13 mouse cellular contexts compared by ENCODE assay signal in the genomic region with DNA sequence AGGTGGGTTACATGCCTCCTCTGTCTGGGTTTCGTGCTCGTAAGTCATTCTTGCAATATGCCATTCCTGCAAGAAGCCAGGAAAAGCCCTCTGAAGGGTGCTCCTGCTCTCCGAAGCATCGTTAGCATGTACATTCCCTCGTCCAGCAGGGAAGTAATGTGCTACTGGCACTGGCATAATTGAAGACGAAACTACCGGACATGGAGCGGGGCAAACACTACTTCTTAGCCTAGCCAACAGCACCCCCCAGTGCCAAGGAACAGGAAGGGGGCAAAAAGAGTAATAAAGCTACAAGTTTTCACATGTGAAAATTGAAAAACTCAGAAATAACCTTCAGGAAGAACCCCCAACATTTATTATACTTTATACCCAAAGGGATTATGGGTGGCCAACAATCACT.
DNase-seq lines count a peak whose midpoint lies in the region; ATAC-seq and TF ChIP-seq lines count a peak whose summit lies in the region.
"Had no signal": no experiment of that assay in that cellular context is flagged by ENCODE, and none has a peak within 500 bp of the region (broad histone marks: within the 10 kb centered on the region; RNA-seq: fewer than 3 reads in every experiment).

No protein-coding gene starts in this region.

- no peaks in the 10 kb centered on the region for H3K27me3 ChIP-seq in hindbrain, embryonic 14.5 days (ENCODE audit: control insufficient read depth, insufficient read depth, low read length)
- H3K27me3 ChIP-seq in hindbrain, embryonic 13.5 days, result no peaks in the 10 kb centered on the region
- H3K27me3 ChIP-seq in lung, postnatal 0 days (replicated peaks; ENCODE audit: insufficient read depth, low read length), result no peaks in the 10 kb centered on the region; the same call in 1 of the 2 replicates
- no peaks in the 10 kb centered on the region for H3K27me3 ChIP-seq in Patski

- no peak overlapping the region for H3K27ac ChIP-seq in hindbrain, embryonic 14.5 days
- no peak overlapping the region for H3K27ac ChIP-seq in hindbrain, embryonic 13.5 days
- no peak overlapping the region for H3K27ac ChIP-seq in lung, postnatal 0 days (ENCODE audit: low read length)
- H3K27ac ChIP-seq: midbrain, embryonic 10.5 days had no signal

- CTCF ChIA-PET in Patski (lab: Charles Lee), result no interaction called here

- H3K4me1 ChIP-seq in hindbrain, embryonic 14.5 days (replicated peaks; ENCODE audit: control insufficient read depth, insufficient read depth, low read length), result no peaks in the 10 kb centered on the region
- H3K4me1 ChIP-seq in hindbrain, embryonic 13.5 days (replicated peaks), result 0 out of 2 replicates have a peak, but pooled peaks cover under 1% of the 10 kb centered on the region
- no peaks in the 10 kb centered on the region for H3K4me1 ChIP-seq in lung, postnatal 0 days (ENCODE audit: insufficient read depth, low read depth, low read length)
- H3K4me1 ChIP-seq: midbrain, embryonic 10.5 days had no signal

- no peak overlapping the region for H3K9ac ChIP-seq in hindbrain, embryonic 14.5 days
- no peak overlapping the region for H3K9ac ChIP-seq in hindbrain, embryonic 13.5 days
- no peak overlapping the region for H3K9ac ChIP-seq in lung, postnatal 0 days (replicated peaks; ENCODE audit: low read depth)

- H3K4me2 ChIP-seq in hindbrain, embryonic 14.5 days (replicated peaks), result no peak overlapping the region
- H3K4me2 ChIP-seq in hindbrain, embryonic 13.5 days, result no peak overlapping the region
- H3K4me2 ChIP-seq in lung, postnatal 0 days (replicated peaks; ENCODE audit: low read depth, low read length), result no peak overlapping the region

- H3K36me3 ChIP-seq in hindbrain, embryonic 14.5 days (replicated peaks; ENCODE audit: control insufficient read depth, insufficient read depth), result no peaks in the 10 kb centered on the region
- H3K36me3 ChIP-seq in hindbrain, embryonic 13.5 days, result no peaks in the 10 kb centered on the region
- no peaks in the 10 kb centered on the region for H3K36me3 ChIP-seq in lung, postnatal 0 days (ENCODE audit: insufficient read depth, low read length)
- H3K36me3 ChIP-seq: midbrain, embryonic 10.5 days had no signal

- POLR2A ChIA-PET in Patski (lab: Charles Lee), result no interaction called here

- DNase-seq in hindbrain, embryonic 14.5 days (ENCODE audit: low spot score), result peak; percentile 40
- DNase-seq in lung, postnatal 0 days (ENCODE audit: low spot score), result peak; percentile 30
- no peak for DNase-seq in lung, postnatal 36 days
- no peak for DNase-seq in Patski (ENCODE audit: low read depth, low spot score)
- peak; percentile 28 to 54 for DNase-seq in kidney, postnatal 36 days
- no peak for DNase-seq in adrenal gland, postnatal 14 days
- DNase-seq: adrenal gland, postnatal 25 days; cerebellum, adult 8-10 months; gastrocnemius, postnatal 10 days; heart, postnatal 10 days had no signal

- no peaks in the 10 kb centered on the region for H3K9me3 ChIP-seq in hindbrain, embryonic 14.5 days (ENCODE audit: control insufficient read depth, low read length)
- 0 out of 2 replicates have a peak, but pooled peaks cover 3% of the 10 kb centered on the region for H3K9me3 ChIP-seq in hindbrain, embryonic 13.5 days
- no peaks in the 10 kb centered on the region for H3K9me3 ChIP-seq in lung, postnatal 0 days (ENCODE audit: low read length)

- no peak for TF ChIP-seq EP300 in lung, postnatal 0 days (IDR thresholded peaks at IDR 0.05)

- peak; percentile 28; the same call in 1 of the 2 replicates for TF ChIP-seq CTCF in lung, postnatal 0 days (IDR thresholded peaks at IDR 0.05)
- TF ChIP-seq CTCF in Patski (IDR thresholded peaks at IDR 0.05), result peak; percentile 65

- ATAC-seq in hindbrain, embryonic 14.5 days (ENCODE audit: low FRiP score), result no peak
- ATAC-seq in hindbrain, embryonic 13.5 days (ENCODE audit: low FRiP score), result no peak
- no peak for ATAC-seq in lung, postnatal 0 days
- ATAC-seq in Patski, result no peak
- no peak for ATAC-seq in CD4-positive, CD25-positive, alpha-beta regulatory T cell, adult 4 months

- in situ Hi-C loops in Patski (cut with MboI; ENCODE audit: low pct_unique_long_range_greater_than_20kb), result loop anchor here (5.0 to 10.0 kb wide), 4 partner anchors 150 to 1323 kb away; no protein-coding TSS in a partner anchor

- 73% methylated on average over 8 of the region's 8 CpGs for WGBS in hindbrain, embryonic 14.5 days
- WGBS in hindbrain, embryonic 13.5 days, result 69% methylated on average over 8 of the region's 8 CpGs
- WGBS in lung, postnatal 0 days, result 56% methylated on average over 8 of the region's 8 CpGs

- no peak overlapping the region for H3K4me3 ChIP-seq in hindbrain, embryonic 14.5 days (replicated peaks; ENCODE audit: low read length)
- no peak overlapping the region for H3K4me3 ChIP-seq in hindbrain, embryonic 13.5 days
- H3K4me3 ChIP-seq in lung, postnatal 0 days (ENCODE audit: low read depth, low read length), result no peak overlapping the region
- H3K4me3 ChIP-seq: midbrain, embryonic 10.5 days had no signal

Comparison
In these comparisons a context has a peak if more than half of its experiments do, and no peak if none do; other contexts are left out.
1. DNase-seq: peak in hindbrain, embryonic 14.5 days (single experiment), lung, postnatal 0 days (single experiment) and kidney, postnatal 36 days (2 of 2); none in lung, postnatal 36 days (single experiment), Patski (single experiment) and adrenal gland, postnatal 14 days (single experiment).